Mouse (Mus musculus) Patski (cell line): Measurements from ENCODE around the gene Mpnd. TPM values are rescaled to one million over a fixed set of nuclear protein-coding genes. Genes with fewer than 3 reads are reported as not detected.
A peak's percentile ranks its signal among the peaks of the same experiment; 100 is the strongest.

ENCODE experiments used
- ATAC-seq: fragments of 100-300 bp; one replicate; pipeline ENCODE4 v1.8.0; 2021
- CTCF ChIA-PET: fragments of 350-600 bp; sonication (Branson Sonifier 250); formaldehyde crosslinking; loops from one replicate; lab custom pipeline; 2022; ENCODE audit warnings: inconsistent platforms; lab: Charles Lee
- POLR2A ChIA-PET: fragments of 350-600 bp; sonication (Branson Sonifier 250); formaldehyde crosslinking; loops from one replicate; lab custom pipeline; 2022; ENCODE audit warnings: antibody characterized with exemption, inconsistent platforms; lab: Charles Lee
- DNase-seq: peaks from one replicate; pipeline ENCODE4 v3.0.0-alpha.2; 2011; ENCODE audit warnings: low read depth, low spot score
- H3K27me3 ChIP-seq: fragments of 371-371 bp; one replicate; pipeline ENCODE4 v1.5.1; 2021
- CTCF ChIP-seq: fragments of 100-300 bp; IDR thresholded peaks from one replicate; pipeline ENCODE4 v1.5.1; 2021
- in situ Hi-C: fragments of 300-500 bp; cut with MboI; formaldehyde crosslinking; loops from 3 replicates; pipeline ENCODE4 v1.11.1; 2018; ENCODE audit warnings: low pct_unique_long_range_greater_than_20kb, mixed read lengths
- polyA plus RNA-seq: library from polyadenylated mRNA; unstranded; gene quantifications from one replicate; pipeline ENCODE4 v1.2.3, GENCODE M21; 2021

Gene Mpnd
- polyA plus RNA-seq, 1 experiment from 2014 or later = 174 TPM

DNA sequence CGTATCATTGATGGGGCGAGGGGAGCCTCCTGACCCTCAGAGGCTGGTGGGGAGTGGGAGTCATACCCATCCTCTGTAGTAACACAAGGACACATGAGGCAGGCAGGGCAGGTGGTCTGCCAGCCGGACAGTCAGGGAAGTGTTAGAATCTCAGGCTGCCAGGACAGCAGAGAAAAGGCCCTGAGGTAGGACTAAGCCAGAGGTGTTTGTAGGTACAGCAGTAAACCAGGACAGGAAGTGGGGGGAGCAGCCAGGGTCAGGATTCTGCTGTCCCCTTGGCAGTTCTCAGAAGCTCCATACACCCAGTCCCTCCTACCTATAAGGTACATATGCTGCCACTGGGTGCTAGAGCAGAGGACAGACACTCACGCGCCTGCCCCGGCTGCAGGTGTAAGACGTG lies 43.9 kb upstream of the Mpnd start:
- ATAC-seq (no peak), DNase-seq (no peak)
- no peaks in the 10 kb centered on the region for H3K27me3 ChIP-seq
- POLR2A ChIA-PET = no interaction called here
- in situ Hi-C loops = loop anchor here (10.0 kb wide), 1 partner anchor 53 kb away; no protein-coding TSS in a partner anchor
- CTCF ChIA-PET = no interaction called here
- TF ChIP-seq CTCF = no peak

DNA sequence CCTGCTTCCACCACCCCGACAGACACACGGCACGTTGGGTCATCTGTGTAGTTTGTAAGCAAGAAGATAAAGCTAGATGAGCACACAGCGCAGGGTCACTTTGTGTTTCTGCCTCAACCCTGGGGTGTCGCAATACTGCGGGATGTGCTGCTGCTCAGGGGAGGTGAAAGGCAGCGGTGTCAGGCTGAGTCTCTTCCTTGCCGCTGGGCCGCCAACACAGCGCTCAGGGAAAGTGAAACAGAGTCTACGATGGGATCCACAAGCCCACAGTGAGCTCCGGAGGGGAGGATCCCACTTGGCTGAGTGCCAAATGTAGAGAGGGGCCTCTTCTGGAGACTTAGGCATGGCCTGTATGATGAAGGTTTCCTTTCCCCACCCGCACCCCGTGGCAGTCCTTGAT lies 42.3 kb upstream of the Mpnd start:
- in situ Hi-C loops = loop anchor here (10.0 kb wide), 1 partner anchor 52 kb away; no protein-coding TSS in a partner anchor
- no peak for TF ChIP-seq CTCF
- no peaks in the 10 kb centered on the region for H3K27me3 ChIP-seq
- DNase-seq (no peak), ATAC-seq (no peak)
- ChIA-PET CTCF (interaction anchor here (0.9 kb wide), 1 partner anchor 11 kb away, joined by 3 read pairs; no protein-coding TSS in a partner anchor), POLR2A (no interaction called here)

DNA sequence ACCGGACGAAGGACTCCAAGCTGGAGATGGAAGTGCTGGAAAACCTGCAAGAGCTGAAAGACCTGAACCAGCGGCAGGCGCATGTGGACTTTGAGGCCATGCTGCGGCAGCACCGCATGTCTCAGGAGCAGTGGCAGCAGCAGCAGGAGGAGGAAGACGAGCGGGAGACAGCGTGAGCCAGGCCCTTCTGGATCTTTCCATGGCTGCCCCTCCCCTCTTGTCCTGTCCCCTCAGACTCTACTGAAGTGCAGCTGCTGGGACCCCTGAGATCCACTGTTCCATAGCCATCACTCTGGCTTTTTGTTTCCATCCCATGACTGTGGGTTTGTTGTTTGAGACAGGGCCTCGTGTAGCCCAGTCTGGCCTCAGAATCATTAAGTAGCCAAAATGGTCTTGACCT lies 41.0 kb upstream of the Mpnd start:
- in situ Hi-C loops = loop anchor here (10.0 kb wide), 1 partner anchor 50 kb away; no protein-coding TSS in a partner anchor
- POLR2A ChIA-PET = no interaction called here
- no peak for TF ChIP-seq CTCF
- CTCF ChIA-PET = interaction anchor here (1.0 kb wide), 1 partner anchor 12 kb away, joined by 3 read pairs; no protein-coding TSS in a partner anchor
- ATAC-seq (no peak), DNase-seq (no peak)
- no peaks in the 10 kb centered on the region for H3K27me3 ChIP-seq

DNA sequence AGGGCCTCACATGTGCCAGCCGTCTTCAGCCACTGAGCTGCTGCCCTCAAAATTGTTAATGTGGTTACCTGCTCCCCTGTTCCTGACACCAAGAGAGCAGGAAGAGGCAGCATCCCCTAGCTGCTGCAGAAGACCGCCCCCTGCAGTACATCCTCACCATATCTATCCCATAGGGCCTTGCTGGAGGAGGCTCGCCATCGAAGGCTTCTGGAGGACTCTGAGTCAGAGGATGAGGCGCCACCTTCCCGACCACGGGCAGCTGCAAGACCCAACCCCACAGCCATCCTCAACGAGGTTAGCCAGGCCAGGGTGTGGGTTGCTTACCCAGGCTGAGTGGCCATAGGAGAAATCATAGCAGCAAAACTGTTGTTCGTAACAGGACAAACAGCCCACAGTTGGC lies 40.5 kb upstream of the Mpnd start:
- ATAC-seq = no peak
- DNase-seq = no peak
- ChIA-PET POLR2A (no interaction called here), CTCF (interaction anchor here (1.0 kb wide), 1 partner anchor 11 kb away, joined by 3 read pairs; no protein-coding TSS in a partner anchor)
- no peak for TF ChIP-seq CTCF
- no peaks in the 10 kb centered on the region for H3K27me3 ChIP-seq
- in situ Hi-C loops = loop anchor here (10.0 kb wide), 1 partner anchor 50 kb away; no protein-coding TSS in a partner anchor

DNA sequence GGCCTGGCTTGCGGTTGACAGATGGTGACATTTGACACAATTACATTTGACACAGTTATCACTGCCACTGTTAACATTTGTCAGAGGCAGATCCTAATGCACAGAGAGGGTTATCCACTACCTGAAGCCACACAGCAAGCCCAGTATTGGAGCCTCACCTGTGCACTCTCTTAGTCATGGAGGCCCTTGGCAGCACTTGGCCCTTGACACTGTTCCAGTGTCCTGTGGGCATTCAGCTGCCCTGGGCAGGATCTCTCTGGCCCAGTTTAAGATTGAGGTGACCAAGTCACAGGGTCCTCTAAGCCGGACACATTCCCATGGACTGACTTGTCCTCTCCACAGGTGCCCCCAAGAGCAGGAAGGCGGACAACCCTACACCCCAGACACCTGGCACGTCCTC lies 38.3 kb upstream of the Mpnd start:
- no peaks in the 10 kb centered on the region for H3K27me3 ChIP-seq
- DNase-seq (no peak), ATAC-seq (no peak)
- ChIA-PET POLR2A (interaction anchor here (0.6 kb wide), 1 partner anchor 9 kb away, joined by 3 read pairs; no protein-coding TSS in a partner anchor), CTCF (interaction anchor here (0.9 kb wide), 1 partner anchor 51 kb away, joined by 3 read pairs; no protein-coding TSS in a partner anchor)
- in situ Hi-C loops = loop anchor here (10.0 kb wide), 1 partner anchor 48 kb away; no protein-coding TSS in a partner anchor
- no peak for TF ChIP-seq CTCF

DNA sequence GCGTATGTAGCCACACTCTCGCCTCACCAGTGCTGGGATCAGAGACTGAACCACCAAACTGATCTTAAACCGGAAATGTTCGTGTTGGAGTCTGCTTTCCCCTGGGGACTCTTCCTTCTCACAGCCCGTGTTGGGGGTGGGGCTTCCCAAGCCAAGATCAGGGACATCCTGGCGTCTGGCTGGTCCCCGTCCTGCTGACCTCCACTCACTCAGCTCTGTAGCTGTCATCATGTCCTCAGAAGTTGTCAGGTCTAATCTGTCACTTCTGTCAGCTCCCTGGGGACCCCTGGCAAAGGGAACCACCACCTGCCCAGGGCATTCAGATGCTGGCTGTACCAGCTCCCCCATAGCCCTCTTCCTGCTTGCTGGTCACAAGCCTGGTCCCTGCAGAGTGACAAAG lies 37.3 kb upstream of the Mpnd start:
- POLR2A ChIA-PET = no interaction called here
- in situ Hi-C loops = loop anchor here (10.0 kb wide), 1 partner anchor 47 kb away; no protein-coding TSS in a partner anchor
- CTCF ChIA-PET = interaction anchor here (0.6 kb wide), 1 partner anchor 1284 kb away, joined by 3 read pairs; no protein-coding TSS in a partner anchor
- no peaks in the 10 kb centered on the region for H3K27me3 ChIP-seq
- ATAC-seq (no peak), DNase-seq (no peak)
- TF ChIP-seq CTCF = no peak

DNA sequence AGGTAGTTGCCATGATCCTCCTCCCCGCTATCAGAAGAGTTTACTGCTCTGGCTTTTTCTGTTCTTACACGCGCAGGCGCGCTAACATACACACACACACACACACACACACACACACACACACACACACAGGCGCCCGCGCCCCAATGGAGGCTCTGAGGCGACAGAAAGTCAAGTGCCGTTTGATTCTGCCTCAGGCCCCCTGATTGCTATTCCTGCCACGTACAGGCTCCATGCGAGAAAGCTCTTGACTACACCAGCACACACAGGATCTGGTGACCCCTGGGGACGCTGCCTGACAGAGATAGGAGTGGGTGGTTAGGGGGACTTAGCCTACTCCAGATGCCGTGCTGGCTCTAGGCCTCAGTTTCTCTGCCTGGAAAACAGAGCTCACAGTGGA lies 36.0 kb upstream of the Mpnd start:
- ChIA-PET POLR2A (no interaction called here), CTCF (no interaction called here)
- ATAC-seq (no peak), DNase-seq (no peak)
- TF ChIP-seq CTCF = no peak
- no peaks in the 10 kb centered on the region for H3K27me3 ChIP-seq
- in situ Hi-C loops = loop anchor here (10.0 kb wide), 1 partner anchor 45 kb away; no protein-coding TSS in a partner anchor

DNA sequence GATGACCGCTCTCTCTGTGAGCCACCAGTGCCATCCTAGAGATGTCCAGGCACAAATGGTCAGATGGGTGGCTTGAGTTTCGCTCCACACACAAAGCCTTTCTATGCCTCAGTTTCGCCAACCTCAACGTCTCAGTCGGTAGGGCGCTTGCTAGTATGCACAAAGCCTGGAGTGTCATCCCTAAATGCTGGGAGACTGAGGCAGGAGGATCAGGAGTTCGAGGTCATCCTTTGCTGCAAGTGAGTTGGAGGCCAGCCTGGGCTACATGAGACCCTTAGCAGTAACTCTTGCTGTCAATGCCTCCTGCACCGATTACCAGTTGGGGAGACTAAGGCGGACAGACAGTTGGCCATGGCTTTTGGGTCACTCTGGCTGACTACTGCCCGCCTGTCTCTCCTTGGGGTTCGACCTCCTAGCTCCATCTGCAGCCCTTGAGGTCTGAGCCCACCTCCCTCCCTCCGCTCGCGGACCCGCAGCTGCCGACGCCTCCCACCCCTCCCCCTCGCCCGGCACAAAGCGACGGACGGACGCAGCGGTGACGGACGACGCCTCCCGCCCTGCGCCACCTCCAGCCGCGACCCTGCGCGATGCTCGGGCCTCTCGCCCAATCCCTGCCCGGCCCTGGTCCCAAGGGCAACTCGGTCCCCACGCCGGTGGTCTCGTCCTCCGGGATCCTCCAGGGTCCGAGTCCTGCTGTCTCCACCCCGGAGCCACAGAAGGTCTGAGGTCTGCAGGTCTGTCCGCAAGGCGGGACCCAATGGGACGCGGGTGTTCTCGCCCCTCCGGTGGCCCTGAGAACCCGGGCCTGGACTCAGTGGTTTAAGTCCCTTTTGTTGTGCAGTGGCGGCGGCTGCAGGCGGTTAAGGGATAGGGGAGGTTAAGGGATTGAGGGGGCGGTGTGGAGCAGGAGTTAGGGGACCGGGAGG lies 35.3 kb upstream of the Mpnd start, which contains the start of gene Shd:
Gene Shd, plus strand, starts transcription at position 502 of the 926 bp plus-strand sequence.
- DNase-seq (no peak), ATAC-seq (no peak)
- in situ Hi-C loops = loop anchor here (10.0 kb wide), 1 partner anchor 45 kb away; no protein-coding TSS in a partner anchor
- no peaks in the 10 kb centered on the region for H3K27me3 ChIP-seq
- CTCF ChIA-PET = no interaction called here
- TF ChIP-seq CTCF = no peak
- POLR2A ChIA-PET = no interaction called here

DNA sequence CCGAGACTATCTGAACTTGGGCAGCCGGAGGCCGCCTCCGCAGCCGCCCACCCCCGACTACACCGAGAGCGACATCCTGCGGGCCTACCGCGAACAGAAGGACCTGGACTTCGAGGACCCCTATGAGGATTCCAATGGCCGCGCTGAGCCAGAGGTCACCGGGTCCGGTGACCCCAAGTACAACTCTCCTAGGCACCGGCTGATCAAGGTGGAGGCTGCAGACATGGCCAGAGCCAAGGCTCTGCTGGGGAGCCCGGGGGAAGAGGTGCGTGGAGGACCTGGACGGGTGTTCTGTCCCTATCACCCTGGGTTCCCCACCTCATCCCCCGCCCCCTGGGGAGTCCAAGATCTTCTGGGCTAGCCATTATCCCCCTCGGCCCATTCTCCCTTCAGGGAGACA lies 34.1 kb upstream of the Mpnd start:
- ChIA-PET CTCF (no interaction called here), POLR2A (no interaction called here)
- DNase-seq (no peak), ATAC-seq (no peak)
- no peak for TF ChIP-seq CTCF
- H3K27me3 ChIP-seq = no peaks in the 10 kb centered on the region
- in situ Hi-C loops = no loop called here

DNA sequence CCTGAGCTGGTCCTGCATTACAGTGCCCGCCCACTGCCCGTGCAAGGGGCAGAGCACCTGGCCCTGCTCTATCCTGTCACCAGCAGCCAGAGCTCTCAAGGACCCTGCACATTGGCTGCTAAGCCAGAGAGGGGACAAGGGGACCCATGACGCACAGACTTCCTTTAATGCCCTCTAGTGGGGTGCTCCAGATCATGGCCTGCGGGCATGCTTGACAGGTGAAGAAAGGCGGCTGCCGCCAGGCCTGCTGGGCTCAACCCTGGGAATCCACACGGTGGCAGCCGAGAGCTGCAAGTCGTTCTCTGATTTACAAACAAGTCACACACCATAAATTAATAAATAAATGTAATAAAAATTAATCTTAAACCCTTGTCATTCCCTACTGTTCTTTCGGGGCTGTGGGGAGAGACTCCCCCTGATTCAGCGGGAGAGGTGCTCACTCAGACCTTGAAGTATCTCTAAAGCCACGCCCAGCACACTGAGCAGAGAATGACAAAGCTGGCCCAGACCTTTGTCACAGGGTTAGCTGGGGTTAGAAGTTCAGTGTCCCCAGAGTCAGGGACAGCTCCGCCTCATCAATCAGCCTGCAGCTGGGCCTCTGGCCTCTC lies 29.2 kb upstream of the Mpnd start:
- peaks cover 5% of the 10 kb centered on the region for H3K27me3 ChIP-seq
- CTCF ChIA-PET = interaction anchor here (0.8 to 2.7 kb wide), 8 partner anchors 10 to 80 kb away, joined by 3 to 18 read pairs (median 4); partner anchors contain the start of genes Mpnd, Sh3gl1 and Stap2
- POLR2A ChIA-PET = interaction anchor here (0.6 to 1.3 kb wide), 3 partner anchors 9 to 33 kb away, joined by 3 to 8 read pairs (median 3); no protein-coding TSS in a partner anchor
- peak; percentile 97 for TF ChIP-seq CTCF
- peak; percentile 61 for ATAC-seq
- no peak for DNase-seq
- in situ Hi-C loops = no loop called here
